Mouse (Mus musculus) lung, embryonic 14.5 days (tissue): ENCODE data around the gene Dera. TPM values are rescaled to one million over a fixed set of nuclear protein-coding genes. Genes with fewer than 3 reads are reported as not detected.

Source experiments
- ATAC-seq: fragments of 200-750 bp; cut with Nextera tagmentation; 2 replicates; pipeline ENCODE4 v1.8.0; 2017; ENCODE audit warnings: mild to moderate bottlenecking, moderate TSS enrichment, moderate library complexity; ENCODE audit not compliant: insufficient read depth
- DNase-seq: peaks from one replicate; pipeline ENCODE4 v3.0.0-alpha.2; 2015
- H3K27ac ChIP-seq: fragments of 300-500 bp; sonication (generic); 2 replicates; pipeline ENCODE4 v1.5.1; 2014; ENCODE audit warnings: low read depth, mild to moderate bottlenecking, moderate library complexity
- H3K27me3 ChIP-seq: fragments of 300-500 bp; sonication (generic); 2 replicates; pipeline ENCODE4 v1.6.1; 2014; ENCODE audit warnings: low read length, control low read depth; ENCODE audit not compliant: insufficient read depth
- H3K36me3 ChIP-seq: fragments of 300-500 bp; sonication (generic); 2 replicates; pipeline ENCODE4 v1.6.1; 2014; ENCODE audit warnings: control low read depth; ENCODE audit not compliant: insufficient read depth
- H3K4me1 ChIP-seq: fragments of 300-500 bp; sonication (generic); 2 replicates; pipeline ENCODE4 v1.6.1; 2014; ENCODE audit warnings: antibody characterized with exemption, control low read depth; ENCODE audit not compliant: insufficient read depth
- H3K4me2 ChIP-seq: fragments of 300-500 bp; sonication (generic); 2 replicates; pipeline ENCODE4 v1.6.1; 2014; ENCODE audit warnings: mild to moderate bottlenecking
- H3K4me3 ChIP-seq: fragments of 300-500 bp; sonication (generic); 2 replicates; pipeline ENCODE4 v1.5.1; 2014; ENCODE audit warnings: low read depth, low read length
- H3K9ac ChIP-seq: fragments of 300-500 bp; sonication (generic); 2 replicates; pipeline ENCODE4 v1.6.1; 2014
- H3K9me3 ChIP-seq: fragments of 300-500 bp; sonication (generic); 2 replicates; pipeline ENCODE4 v1.6.1; 2016; ENCODE audit warnings: low read depth, low read length, control low read depth
- CTCF ChIP-seq: IDR thresholded peaks from 2 replicates; pipeline ENCODE4 v1.5.1; 2016; ENCODE audit warnings: antibody characterized with exemption, low read depth
- WGBS: fragments of 180-500 bp; shearing (Covaris S2); extraction: QIAGEN DNeasy Blood & Tissue Kit; methylation state at CpG from one replicate; pipeline ENCODE4 v1.1.7; 2014; 5-methylcytosine and 5-hydroxymethylcytosine counted together
- polyA plus RNA-seq: library from polyadenylated mRNA; unstranded; fragments of >200 nt; fragmentation: Nextera tagmentation; extraction: Ambion mirVana; gene quantifications from 2 replicates; pipeline ENCODE4 v1.2.1, GENCODE M21; 2014

The Dera gene
- polyA plus RNA-seq, 1 experiment from 2014 or later, result 62.0 TPM

GRCm38 (mm10) chr6:137869903-137870580, 115.7 kb downstream of the Dera start:
- WGBS, result 85% methylated on average over 7 of the region's 7 CpGs
- Histone ChIP-seq H3K4me3 (no peak overlapping the region), H3K27ac (no peak overlapping the region), H3K36me3 (no peaks in the 10 kb centered on the region), H3K27me3 (no peaks in the 10 kb centered on the region), H3K9me3 (no peaks in the 10 kb centered on the region), H3K4me2 (no peak overlapping the region), H3K9ac (no peak overlapping the region), H3K4me1 (no peaks in the 10 kb centered on the region)
- no peak for DNase-seq
- ATAC-seq, result no peak
- no peak for TF ChIP-seq CTCF

GRCm38 (mm10) chr6:137870667-137871066, 116.3 kb downstream of the Dera start:
- TF ChIP-seq CTCF, result no peak
- Histone ChIP-seq H3K4me2 (no peak overlapping the region), H3K9me3 (no peaks in the 10 kb centered on the region), H3K9ac (no peak overlapping the region), H3K4me3 (no peak overlapping the region), H3K4me1 (no peaks in the 10 kb centered on the region), H3K27ac (no peak overlapping the region), H3K27me3 (no peaks in the 10 kb centered on the region), H3K36me3 (no peaks in the 10 kb centered on the region)
- 80% methylated on average over 6 of the region's 6 CpGs for WGBS
- DNase-seq (no peak), ATAC-seq (no peak)

DNA sequence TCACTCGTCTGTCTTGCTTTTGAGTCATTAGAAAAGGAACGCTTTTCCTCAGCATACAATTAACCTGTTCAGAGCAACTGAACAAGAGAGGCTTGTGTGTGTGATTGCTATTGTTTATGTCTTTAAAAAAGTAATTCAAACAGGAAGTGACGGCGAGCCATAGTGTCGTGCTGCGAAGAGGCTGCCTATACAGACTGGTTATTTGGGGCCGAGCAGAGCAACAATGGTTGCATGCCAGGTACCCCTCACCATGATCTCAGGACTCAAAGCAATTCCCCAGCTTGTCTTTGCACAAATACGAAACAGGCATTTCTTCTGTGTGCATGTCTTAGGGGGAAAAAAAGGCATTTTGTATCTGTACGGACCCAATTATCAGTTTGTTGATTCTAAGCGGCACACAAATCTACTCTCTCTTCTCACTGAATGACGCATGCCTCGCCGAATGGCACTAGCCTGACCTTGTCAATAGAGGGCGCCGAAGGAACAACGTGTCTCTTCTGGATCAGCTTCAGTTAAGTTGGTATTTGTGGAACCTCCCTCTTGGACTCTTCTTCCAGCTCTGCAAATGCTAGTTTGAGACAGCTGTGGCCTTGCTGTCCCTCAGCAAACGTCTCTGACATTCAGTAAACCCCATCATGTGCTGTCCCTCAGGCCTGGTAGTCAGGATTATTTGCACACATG, 117.8 kb downstream of the Dera start:
- 33% methylated on average over 17 of the region's 17 CpGs for WGBS
- H3K4me2 ChIP-seq, result peak overlapping the region; percentile 42
- H3K27ac ChIP-seq, result no peak overlapping the region
- no peaks in the 10 kb centered on the region for H3K36me3 ChIP-seq
- no peaks in the 10 kb centered on the region for H3K27me3 ChIP-seq
- H3K9me3 ChIP-seq, result no peaks in the 10 kb centered on the region
- no peak overlapping the region for H3K9ac ChIP-seq
- no peaks in the 10 kb centered on the region for H3K4me1 ChIP-seq
- peak; percentile 89 for DNase-seq
- TF ChIP-seq CTCF, result peak; percentile 80
- H3K4me3 ChIP-seq, result no peak overlapping the region
- peak; percentile 78 for ATAC-seq

GRCm38 (mm10) chr6:137874471-137875244, 120.3 kb downstream of the Dera start:
- Histone ChIP-seq H3K4me2 (no peak overlapping the region), H3K36me3 (no peaks in the 10 kb centered on the region), H3K27me3 (no peaks in the 10 kb centered on the region), H3K9me3 (no peaks in the 10 kb centered on the region), H3K27ac (no peak overlapping the region), H3K4me1 (no peaks in the 10 kb centered on the region), H3K9ac (no peak overlapping the region), H3K4me3 (no peak overlapping the region)
- peak; percentile 55 for DNase-seq
- ATAC-seq, result peak; percentile 47; the same call in 1 of the 2 replicates
- no peak for TF ChIP-seq CTCF
- 59% methylated on average over 8 of the region's 8 CpGs for WGBS

DNA sequence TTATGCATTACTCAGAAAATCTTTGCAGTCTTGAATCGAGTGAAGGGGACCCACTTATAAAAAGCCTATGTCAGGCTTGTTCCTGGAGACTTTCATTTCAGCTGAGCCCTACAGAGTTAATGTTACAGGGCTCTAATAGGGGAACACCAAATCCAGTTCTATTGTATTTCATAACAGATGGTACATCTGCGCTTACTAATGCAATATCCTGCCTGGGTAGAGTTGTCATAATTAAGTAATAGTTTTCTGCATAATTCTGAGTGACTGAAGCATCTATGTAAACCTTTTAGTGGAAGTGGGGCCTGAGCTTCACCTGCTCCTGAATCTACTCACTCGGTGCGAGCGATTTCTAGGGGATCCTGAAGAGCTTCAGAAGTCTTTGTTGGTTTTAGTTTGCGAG, 131.3 kb downstream of the Dera start:
- TF ChIP-seq CTCF, result no peak
- Histone ChIP-seq H3K36me3 (no peaks in the 10 kb centered on the region), H3K9ac (no peak overlapping the region), H3K27ac (no peak overlapping the region), H3K4me2 (no peak overlapping the region), H3K27me3 (no peaks in the 10 kb centered on the region), H3K9me3 (no peaks in the 10 kb centered on the region; the same call in 1 of the 2 replicates), H3K4me3 (no peak overlapping the region), H3K4me1 (no peaks in the 10 kb centered on the region)
- WGBS, result 81% methylated on average over 6 of the region's 6 CpGs
- ATAC-seq (no peak), DNase-seq (no peak)

GRCm38 (mm10) chr6:137886210-137886979, 132.0 kb downstream of the Dera start:
- Histone ChIP-seq H3K27ac (no peak overlapping the region), H3K4me1 (no peaks in the 10 kb centered on the region), H3K9me3 (no peaks in the 10 kb centered on the region; the same call in 1 of the 2 replicates), H3K9ac (no peak overlapping the region), H3K4me3 (no peak overlapping the region), H3K36me3 (no peaks in the 10 kb centered on the region), H3K4me2 (no peak overlapping the region), H3K27me3 (no peaks in the 10 kb centered on the region)
- WGBS, result 25% methylated on average over 6 of the region's 6 CpGs
- DNase-seq, result no peak
- TF ChIP-seq CTCF, result no peak
- ATAC-seq, result no peak
